Mouse (Mus musculus): ENCODE results near the gene Hnrnpul2.
A peak's percentile ranks its signal among the peaks of the same experiment; 100 is the strongest.
"Not testable (repeated sequence)": the region's sequence is repeated elsewhere in the genome, so short reads cannot be mapped to it uniquely, and the experiment has no call there.

Gene Hnrnpul2

DNA sequence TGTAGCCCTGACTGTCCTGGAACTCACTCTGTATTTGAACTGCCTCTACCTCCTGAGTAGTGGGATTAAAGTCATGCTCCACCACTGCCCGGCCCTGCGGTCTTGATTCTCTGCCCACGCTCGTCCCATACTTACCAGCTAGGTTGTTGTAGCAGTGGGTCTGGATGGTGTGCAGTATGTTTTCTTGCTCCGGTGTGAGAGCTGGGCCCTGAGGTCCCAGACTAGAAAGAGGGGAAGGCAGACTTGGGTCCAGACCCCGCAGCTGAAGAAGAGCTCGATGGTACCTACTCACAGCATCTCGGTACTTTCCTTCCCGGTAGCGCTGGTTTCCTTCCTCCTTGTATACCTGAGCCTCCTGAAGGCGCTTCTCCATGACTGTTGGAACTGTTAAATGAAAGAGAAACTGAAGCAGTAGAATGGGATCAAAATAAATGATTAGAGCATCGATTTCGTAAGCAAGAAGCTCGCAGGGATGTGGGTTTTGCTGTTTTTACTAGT is 1.5 kb upstream of the Hnrnpul2 start:
- no peak for DNase-seq (ENCODE audit: extremely low spot score, low read depth, low spot score)

DNA sequence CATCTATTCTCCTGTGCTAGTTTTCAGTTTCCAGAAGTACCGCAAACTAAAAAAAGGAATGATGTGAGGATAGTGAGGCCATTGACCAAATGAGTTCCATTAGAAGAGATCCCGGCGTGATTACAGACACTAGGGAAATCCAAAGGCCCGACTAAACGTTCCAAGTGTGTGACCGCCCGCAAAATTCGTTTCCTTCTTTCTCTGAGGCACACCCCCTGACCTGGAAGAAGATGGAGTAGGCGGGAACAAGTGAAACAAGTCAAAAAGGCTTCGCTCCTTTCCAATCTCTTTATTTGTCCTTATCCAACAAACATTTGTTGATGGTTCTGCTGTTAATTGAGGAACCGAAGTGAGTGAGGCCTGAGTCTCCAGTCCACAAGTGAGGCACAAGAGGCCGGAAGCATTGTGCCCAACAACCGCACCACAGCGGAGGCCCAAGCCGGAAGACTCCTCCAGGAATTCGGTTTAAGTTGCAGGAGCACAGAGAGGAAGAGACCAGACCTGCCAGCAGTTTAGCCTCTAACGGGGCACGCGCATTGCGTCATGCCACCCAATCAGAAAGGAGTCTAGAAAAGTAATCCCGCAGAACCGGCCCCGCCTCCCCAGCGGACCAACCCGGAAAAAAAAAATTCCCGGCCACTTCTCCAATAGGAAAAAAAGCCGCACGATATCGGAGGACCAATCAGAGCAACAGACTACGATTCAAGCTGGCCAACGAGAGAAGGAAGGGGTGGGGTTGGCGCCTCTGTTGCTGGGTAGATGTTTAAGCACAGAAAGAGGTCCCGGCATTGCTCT is 812 bp upstream of the Hnrnpul2 start, which contains the start of gene Ttc9c:
Ttc9c (minus strand) TSS at position 533 of the 795 bp plus-strand sequence.
- DNase-seq (ENCODE audit: extremely low spot score, low read depth, low spot score), result peak; percentile 64

DNA sequence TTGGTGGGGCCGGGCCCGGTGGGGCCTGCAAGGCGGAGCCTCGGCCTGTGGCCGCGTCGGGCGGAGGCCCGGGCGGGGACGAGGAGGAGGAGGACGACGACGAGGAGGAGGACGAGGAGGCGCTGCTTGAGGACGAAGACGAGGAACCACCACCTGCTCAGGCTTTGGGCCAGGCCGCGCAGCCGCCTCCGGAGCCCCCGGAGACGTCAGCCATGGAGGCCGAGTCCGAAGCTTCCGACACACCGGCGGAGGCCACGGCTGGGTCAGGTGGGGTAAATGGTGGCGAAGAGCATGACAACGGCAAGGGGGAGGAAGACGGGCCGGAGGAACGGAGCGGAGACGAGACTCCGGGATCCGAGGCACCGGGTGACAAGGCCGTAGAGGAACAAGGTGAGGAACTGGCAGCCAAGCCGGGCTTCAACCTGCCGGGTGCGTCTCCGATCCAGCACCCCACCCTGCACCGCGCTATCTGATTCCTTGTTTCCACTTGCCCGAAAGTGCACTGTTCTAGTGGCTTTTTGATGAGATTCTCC is 680 bp downstream of the Hnrnpul2 start:
- no peak for DNase-seq (ENCODE audit: extremely low spot score, low read depth, low spot score)

DNA sequence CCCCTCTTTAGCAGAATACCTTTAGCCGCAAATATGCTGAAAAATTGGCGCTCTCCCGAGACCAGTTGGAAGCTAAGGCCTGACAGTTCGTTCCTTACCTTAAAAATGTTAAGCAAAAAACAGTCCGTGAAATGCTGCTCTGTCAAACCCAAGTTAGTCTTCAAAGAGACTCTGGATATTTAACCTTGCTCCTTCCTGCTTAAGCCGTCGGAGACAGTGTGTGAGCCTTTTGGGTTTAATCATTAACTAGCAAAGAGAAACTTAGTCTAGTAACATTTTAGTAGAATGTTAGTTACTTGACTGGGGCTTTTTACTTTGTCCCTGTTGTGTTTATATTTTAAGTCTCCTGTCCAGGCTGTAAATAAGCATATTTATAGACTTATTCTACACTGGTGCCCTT is 1.3 kb downstream of the Hnrnpul2 start:
- DNase-seq (ENCODE audit: extremely low spot score, low read depth, low spot score), result no peak

DNA sequence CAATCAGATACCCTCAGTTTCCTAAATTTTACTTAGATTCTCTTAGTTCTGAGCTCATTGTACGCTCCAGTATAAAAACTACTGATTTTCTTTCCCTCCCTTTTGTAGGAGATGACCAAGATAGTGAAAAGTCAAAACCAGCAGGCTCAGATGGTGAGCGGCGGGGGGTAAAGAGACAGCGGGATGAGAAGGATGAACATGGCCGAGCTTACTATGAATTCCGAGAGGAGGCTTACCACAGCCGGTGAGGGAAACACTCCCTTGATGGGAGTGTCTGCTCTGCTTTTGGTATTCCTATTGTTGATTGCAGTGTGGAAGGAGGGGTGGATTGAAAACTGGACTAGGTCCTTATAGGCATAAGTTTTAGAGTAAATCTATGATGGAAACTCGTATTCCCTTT is 2.9 kb downstream of the Hnrnpul2 start:
- DNase-seq (ENCODE audit: extremely low spot score, low read depth, low spot score), result no peak

DNA sequence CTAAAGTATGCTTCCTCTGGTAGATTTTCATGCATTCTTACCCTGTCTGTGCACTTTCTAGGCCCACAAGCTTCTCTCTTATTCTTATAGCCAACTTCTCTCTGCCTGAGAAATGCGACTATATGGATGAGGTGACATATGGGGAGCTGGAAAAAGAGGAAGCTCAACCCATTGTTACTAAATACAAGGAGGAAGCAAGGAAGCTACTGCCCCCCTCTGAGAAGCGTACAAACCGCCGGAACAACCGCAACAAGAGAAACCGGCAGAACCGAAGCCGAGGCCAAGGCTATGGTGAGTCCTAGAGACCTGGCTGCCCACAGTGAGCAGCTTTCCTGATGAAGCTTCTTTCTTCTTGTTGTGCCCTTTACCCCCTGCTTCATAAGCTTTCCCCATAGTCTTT is 9.8 kb downstream of the Hnrnpul2 start, which contains the start of gene AC129217.1:
AC129217.1 (plus strand) TSS at position 114 of the 400 bp plus-strand sequence.
- no peak for DNase-seq (ENCODE audit: extremely low spot score, low read depth, low spot score)

DNA sequence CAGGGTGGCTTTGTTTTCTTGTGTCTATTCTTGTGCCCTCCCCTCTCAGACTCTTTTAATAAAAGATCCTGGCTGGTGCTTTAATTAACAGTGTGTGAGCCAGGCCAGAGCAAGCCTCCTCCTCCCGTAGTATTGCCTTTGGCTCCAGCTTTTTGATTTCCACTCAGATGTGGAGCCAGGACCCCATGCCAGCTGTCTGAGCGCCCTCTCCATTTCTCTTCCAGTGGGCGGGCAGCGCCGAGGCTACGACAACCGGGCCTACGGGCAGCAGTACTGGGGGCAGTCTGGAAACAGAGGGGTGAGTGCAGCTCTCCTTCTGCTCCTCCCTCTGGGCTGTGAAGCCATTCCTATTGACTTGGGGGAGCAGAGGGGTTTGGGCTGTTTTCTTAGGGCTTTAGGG is 10.9 kb downstream of the Hnrnpul2 start:
- no peak for DNase-seq (ENCODE audit: extremely low spot score, low read depth, low spot score)

DNA sequence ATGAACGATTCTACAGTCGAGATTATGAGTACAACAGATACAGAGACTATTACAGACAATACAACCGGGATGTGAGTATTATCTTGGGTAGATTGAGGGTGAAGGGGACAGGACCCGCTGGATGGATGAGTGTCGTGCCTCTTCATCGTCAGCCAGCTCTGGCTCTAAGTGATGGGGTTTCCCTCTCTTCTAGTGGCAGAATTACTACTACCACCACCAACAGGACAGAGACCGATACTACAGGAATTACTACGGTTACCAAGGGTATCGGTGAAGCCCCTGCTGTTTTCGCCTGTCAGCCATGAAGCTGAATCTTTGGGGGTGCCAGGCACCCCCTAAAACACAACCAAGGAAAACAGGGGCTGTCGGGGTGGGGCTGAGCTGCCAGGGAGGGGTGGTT is 11.5 kb downstream of the Hnrnpul2 start:
- DNase-seq (ENCODE audit: extremely low spot score, low read depth, low spot score), result no peak

DNA sequence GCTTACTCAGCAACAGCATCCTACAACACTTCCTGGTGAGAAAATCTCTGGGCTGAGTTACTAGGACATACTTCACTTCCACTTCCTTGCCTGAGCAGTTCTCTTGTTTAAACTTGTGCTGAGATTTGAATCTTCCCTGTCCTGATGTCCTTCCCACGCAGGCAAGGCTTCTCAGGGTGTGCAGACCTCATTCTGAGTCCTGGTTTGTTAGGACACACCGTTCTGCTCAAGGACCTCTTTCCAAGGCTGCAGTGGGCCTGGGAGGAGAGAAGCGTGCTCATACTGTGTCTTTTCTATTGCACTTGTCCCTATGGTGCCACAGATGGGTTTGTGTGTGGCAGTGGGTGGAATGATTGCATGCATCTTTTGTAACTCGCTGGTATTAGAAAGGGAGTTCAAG is 13.2 kb downstream of the Hnrnpul2 start:
- DNase-seq (ENCODE audit: extremely low spot score, low read depth, low spot score), result no peak

DNA sequence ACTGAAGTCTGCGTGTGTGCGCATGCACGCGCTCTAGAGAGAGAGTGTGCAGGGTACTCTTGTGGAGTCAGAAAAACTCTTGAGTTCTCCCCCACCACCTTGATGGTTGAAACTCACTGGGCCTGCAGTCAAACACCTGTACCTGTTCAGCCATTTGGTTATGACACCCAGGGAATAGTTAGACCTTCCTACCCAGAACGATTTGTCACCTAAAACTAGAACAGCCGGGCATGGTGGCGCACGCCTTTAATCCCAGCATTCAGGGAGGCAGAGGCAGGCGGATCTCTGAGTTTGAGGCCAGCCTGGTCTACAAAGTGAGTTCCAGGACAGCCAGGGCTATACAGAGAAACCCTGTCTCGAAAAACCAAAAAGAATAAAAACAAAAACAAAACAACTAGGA is 16.5 kb downstream of the Hnrnpul2 start:
- not testable (repeated sequence) for DNase-seq (ENCODE audit: extremely low spot score, low read depth, low spot score)

DNA sequence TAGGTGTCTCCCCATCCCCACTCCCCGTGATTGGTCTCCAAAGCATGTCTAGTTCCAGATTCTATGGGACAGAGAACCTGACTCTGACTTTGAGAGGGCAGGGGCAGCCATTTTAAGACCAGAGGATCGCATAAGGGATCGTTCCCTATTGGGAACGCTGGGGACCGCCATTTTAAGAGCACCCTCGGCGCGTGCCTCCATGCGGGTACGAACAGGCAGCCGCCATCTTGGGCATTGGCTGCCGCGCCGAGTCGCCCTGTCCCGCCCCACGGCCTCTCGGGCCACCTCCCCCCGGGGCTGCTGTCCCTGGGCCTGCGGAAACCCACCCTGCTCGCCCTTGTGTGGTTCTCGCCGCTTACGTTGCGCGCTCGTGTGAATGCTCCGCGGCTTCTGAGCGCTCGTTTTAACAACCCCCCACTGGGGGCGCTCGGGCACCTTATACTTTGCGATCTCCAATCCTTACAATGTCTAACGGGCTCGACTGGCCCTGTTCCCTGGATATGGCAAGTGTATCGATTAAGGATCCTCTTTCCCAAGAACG is 17.5 kb downstream of the Hnrnpul2 start, which contains the start of gene Bscl2:
Bscl2 (plus strand) TSS at position 217 of the 541 bp plus-strand sequence.
- DNase-seq (ENCODE audit: extremely low spot score, low read depth, low spot score), result no peak

DNA sequence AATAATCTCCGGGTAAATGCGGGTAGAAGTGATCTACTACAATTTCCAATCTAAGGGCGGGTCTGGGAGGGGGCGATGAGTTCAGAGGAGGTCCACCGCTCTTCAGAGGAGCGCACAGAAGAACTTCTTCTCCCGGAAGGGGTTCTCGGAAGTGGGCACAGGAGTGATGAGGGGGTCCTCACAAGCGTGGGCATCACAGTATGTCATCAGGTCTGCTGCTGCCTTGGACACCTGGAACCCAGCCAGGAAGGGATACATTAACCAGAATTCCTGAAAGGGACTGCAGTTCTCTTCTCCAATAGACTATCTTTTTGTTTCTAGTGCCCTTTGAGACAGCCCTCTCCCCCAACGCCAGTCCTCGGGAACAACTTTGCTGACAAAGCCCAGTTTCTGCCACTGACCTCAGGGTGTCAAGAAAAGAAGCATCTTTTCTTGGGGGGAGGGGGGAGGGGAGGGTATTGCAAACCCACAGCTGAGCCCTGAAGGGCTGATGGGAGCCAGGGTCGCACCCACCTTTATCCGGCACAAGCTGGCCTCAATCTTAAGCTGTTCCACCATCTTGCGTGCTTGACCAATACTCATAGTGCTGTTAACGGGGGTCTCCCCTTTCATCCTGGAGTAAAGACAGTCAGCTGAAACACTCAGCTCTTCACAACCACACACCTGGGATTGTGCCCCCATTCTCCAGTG is 18.4 kb downstream of the Hnrnpul2 start:
- DNase-seq (ENCODE audit: extremely low spot score, low read depth, low spot score), result no peak

DNA sequence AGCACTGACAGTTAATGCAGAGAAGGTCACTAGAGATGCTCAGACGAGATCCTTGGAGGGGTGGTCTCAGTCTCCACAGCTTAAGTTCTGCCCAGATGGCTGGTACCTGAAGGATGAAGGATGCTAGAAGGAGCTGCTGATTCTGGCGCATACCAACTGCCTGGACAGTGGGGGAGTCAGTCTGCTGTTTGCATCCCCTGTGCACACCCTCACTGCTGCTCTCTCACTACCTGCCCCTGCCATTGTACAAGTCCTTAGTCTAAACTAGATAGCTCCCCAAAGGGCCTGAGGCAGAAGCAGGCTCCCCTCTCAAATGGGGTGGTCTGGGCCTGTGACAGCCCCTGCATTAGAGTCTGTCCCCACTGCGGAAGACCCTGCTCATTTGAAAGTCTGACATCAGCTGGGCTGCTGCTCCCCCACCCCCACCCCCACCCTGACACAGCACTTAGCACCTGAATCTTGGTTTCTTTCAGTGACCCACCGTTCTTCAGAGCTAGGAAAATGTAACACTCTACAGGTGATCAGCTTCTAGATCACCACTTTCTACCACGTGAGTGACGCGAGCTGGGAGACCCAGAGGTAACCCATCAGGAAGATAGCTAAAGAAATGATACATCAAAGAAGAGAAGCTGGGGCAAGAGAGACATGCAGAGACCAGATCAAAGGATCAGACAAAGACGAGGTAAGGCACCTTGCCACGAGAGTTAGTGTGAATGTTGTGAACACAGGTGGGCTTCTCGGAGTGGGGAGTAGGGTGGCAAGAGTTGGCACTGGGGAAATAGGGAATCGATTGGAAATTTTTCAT is 19.5 kb downstream of the Hnrnpul2 start, which contains the start of gene Gng3:
Gng3 (minus strand) TSS at position 92 of the 805 bp plus-strand sequence.
- DNase-seq (ENCODE audit: extremely low spot score, low read depth, low spot score), result no peak

DNA sequence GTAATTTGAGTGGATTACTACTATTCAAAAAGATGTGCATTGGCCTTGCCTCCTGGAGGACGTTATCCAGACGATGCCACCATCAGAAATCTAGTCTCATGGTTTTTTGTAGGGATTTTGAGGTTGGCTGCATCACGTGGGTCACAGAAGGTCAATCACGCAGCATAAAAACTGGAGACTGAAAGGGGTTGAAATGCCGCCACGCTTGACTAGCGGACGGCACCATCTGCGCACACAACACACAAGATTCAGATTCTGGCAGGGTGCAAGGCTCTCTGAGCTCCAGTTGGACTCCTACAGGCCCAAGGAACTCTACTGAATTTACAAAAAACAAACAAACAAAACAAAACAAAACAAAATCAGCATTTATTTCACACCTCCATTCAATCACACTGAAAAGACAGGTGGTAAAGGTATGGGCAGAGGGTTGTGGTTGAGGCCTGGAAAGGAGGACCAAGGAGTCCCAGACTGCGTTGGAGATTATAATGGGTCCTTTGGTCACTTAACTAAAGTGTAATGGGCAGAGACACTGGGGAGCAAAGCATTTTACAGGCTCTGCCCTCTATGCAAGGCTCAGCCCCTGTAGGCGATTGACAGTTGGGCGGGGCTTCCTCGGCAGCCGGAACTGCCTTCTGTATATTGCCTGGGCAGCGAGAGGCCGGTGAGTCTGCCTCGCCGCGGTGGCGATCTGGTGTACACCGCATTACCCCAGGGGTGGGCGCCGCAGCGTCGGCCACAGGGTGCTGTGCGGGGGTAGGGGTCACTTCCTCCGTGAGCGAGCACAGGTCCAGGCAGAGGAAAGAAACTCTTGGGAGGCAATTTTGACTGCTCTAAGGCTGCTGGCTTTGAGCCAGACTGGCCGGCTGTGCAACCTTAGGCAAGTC is 20.3 kb downstream of the Hnrnpul2 start:
- DNase-seq (ENCODE audit: extremely low spot score, low read depth, low spot score), result no peak

DNA sequence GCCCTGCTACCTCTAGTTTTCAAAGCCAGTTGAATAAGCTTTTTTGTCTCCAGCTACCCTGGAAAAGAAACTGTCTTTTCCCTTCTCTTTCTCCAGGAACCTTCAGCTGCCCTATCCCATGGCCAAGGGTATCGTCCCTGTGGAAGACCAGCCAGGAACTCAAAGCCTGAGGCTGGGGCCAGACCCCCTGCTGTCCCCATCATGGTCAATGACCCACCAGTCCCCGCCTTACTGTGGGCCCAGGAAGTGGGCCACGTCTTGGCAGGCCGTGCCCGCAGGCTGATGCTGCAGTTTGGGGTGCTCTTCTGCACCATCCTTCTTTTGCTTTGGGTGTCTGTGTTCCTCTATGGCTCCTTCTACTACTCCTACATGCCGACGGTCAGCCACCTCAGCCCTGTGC is 21.2 kb downstream of the Hnrnpul2 start:
- DNase-seq (ENCODE audit: extremely low spot score, low read depth, low spot score), result no peak

DNA sequence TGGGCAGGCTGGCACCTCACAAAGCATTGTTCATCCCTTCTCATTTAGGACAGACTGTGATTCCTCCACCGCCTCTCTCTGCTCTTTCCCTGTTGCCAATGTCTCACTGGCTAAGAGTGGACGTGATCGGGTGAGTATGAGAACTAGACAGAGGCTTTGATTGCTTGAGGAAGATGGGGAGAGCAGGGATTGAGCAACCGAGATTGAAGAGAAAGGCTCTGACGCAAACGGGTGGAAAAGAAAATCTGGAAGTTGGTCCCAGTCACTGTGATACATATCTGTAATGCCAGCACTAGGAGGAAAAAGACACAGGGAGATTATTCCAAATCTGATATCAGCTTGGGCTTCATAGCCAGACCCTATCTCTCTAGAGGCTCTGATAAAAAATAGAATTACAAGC is 23.2 kb downstream of the Hnrnpul2 start:
- DNase-seq (ENCODE audit: extremely low spot score, low read depth, low spot score), result no peak

DNA sequence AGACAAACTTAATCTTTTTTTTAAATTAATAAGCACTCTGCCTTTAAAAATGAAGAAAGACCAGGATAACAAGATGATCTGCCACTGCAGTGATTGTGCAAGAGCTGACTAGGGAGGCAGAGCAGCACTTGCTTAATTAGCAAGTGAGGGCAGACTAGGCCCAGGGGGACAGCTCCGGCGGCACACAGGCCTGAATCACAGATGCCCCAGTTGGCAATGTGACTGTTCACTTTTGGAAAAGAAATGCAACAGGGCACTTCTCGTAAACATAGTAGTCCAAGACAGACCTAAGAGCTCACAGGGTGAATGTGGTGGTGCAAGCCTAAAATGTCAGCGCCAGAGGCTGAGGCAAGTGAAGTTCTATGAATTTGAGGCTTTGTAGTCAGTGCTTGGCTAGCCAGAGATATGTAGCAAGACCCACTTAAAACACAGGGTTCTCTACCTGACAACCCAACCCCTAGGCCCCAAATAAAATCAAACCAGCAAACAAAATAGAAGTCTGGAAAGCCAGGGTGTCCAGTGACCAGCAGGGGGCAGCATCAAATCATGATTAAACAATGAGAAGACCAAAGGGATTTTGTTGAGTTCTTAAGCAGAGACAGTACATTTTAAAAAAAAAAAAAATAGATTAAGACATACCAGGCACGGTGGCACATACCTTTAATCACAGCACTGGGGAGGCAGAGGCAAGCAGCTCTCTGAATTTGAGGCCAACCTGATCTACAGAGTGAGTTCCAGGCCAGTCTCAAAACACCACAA is 24.7 kb downstream of the Hnrnpul2 start:
- DNase-seq (ENCODE audit: extremely low spot score, low read depth, low spot score), result no peak

DNA sequence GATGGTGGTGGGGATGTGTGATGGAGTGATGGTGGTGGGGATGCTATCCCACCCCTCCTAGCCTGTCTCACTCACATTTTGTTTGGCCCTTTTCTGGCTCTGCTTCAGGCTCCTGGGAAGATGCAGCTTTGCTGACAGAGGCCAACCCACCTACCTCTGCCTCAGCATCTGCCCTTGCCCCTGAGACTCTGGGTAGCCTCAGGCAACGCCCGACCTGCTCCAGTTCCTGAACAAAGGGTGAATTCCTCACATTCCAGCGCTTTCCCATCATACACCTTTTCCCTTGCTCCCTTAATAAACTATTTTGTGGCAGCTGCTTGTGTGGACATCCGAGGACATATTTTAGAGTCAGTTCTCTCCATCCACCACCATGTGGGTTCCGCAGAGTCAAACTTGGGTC is 28.5 kb downstream of the Hnrnpul2 start:
- no peak for DNase-seq (ENCODE audit: extremely low spot score, low read depth, low spot score)

DNA sequence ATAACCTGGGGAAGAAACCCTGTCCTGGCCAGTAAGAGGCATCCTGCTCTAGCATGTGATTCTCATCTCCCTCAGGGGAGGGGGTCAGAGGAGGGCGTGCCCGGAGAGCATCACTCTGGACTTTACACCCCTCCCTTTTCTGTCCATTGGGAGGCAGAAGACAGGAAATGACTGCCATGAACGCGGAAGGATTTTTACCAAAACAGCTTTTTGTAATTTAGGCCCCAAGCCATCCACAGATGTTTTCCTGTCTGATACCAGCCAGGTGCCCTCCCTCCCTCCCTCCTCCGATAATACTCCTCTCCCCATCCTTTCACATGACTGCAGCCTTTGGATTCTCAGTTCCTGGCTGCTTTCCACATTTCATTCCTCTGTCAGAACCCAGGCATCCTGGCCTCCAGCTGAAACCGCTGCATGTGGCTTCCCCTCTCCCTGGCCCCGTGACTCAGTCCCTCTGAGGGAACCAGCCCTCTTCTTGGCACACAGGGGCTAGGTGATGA is 30.6 kb downstream of the Hnrnpul2 start, which contains the start of gene Lrrn4cl:
Lrrn4cl (plus strand) TSS at position 367 of the 500 bp plus-strand sequence.
- DNase-seq (ENCODE audit: extremely low spot score, low read depth, low spot score), result no peak
